Mouse (Mus musculus): ENCODE data around the gene Gpd1. TPM values are rescaled to one million over a fixed set of nuclear protein-coding genes. Genes with fewer than 3 reads are reported as not detected.

Gpd1 gene
- polyA plus RNA-seq, 1 experiment from 2014 or later: 0.10 TPM

DNA sequence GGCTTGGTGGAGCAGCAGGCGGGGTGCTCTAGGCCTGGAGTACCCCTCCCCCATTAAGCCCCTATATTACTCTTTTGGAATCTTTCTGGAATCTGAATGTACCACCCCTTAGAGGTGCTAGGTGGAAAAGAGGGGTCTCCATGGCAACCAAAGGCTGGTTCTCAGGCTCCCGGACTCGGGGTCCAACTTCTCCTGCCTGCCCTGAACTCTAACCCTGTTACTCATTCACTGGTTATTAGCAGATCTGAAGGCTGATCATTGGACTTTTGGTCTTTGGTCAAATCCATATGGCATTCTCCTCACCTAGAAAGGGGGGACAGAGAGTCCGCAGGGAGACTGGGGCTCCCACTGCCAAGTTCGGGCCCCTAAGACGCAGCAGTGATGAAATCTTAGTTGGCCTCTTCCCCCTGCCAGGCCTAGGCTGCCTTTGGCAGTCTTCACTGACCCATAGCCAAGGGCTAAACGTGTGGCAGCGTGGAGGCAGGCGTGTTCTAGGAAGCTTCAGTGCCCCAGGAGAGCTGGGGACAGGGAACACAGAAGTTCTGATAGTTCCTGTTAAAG is 1.2 kb downstream of the Gpd1 start:
- H3K36me3 ChIP-seq (replicated peaks; ENCODE audit: control insufficient read depth, insufficient read depth, low read depth, low read length): peaks cover under 1% of the 10 kb centered on the region
- 85% methylated on average over 9 of the region's 9 CpGs for WGBS
- no peak overlapping the region for H3K4me2 ChIP-seq (ENCODE audit: low read depth, low read length)
- no peaks in the 10 kb centered on the region for H3K27me3 ChIP-seq (ENCODE audit: control insufficient read depth, insufficient read depth, low read length)
- H3K27ac ChIP-seq (replicated peaks; ENCODE audit: low read depth, low read length): no peak overlapping the region
- no peaks in the 10 kb centered on the region for H3K9me3 ChIP-seq (replicated peaks; ENCODE audit: control insufficient read depth, low read length)
- no peak overlapping the region for H3K4me3 ChIP-seq (ENCODE audit: low read depth, low read length)
- H3K4me1 ChIP-seq (ENCODE audit: control insufficient read depth, insufficient read depth, low read length): no peaks in the 10 kb centered on the region
- DNase-seq (ENCODE audit: low spot score) (no peak), ATAC-seq (replicated peaks; ENCODE audit: insufficient number of reproducible peaks, low FRiP score, low TSS enrichment, low read depth) (no peak)
- no peak overlapping the region for H3K9ac ChIP-seq (replicated peaks; ENCODE audit: low read length)

DNA sequence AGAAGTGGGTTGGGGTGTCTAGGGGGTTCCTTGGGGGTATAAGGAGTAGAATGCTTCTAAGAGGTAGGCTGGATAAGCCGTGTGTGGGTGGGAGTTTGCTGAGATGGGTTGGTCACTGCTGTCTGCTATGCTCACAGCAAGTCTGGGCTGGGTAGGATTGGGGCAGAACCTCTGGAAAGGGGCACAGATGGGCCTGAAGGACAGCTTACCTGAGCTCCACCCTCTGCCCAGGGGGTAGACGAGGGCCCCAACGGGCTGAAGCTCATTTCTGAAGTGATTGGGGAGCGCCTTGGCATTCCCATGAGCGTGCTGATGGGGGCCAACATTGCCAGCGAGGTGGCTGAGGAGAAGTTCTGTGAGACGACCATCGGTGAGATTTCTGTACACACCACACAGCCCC is 2.5 kb downstream of the Gpd1 start:
- Histone ChIP-seq H3K4me1 (ENCODE audit: control insufficient read depth, insufficient read depth, low read length) (peaks cover 4% of the 10 kb centered on the region; the same call in 1 of the 2 replicates), H3K9ac (replicated peaks; ENCODE audit: low read length) (no peak overlapping the region), H3K4me3 (ENCODE audit: low read depth, low read length) (no peak overlapping the region), H3K27me3 (ENCODE audit: control insufficient read depth, insufficient read depth, low read length) (no peaks in the 10 kb centered on the region), H3K9me3 (replicated peaks; ENCODE audit: control insufficient read depth, low read length) (no peaks in the 10 kb centered on the region), H3K36me3 (replicated peaks; ENCODE audit: control insufficient read depth, insufficient read depth, low read depth, low read length) (no peaks in the 10 kb centered on the region), H3K4me2 (ENCODE audit: low read depth, low read length) (no peak overlapping the region), H3K27ac (replicated peaks; ENCODE audit: low read depth, low read length) (no peak overlapping the region)
- ATAC-seq (replicated peaks; ENCODE audit: insufficient number of reproducible peaks, low FRiP score, low TSS enrichment, low read depth): no peak
- WGBS: 79% methylated on average over 8 of the region's 8 CpGs
- no peak for DNase-seq (ENCODE audit: low spot score)

DNA sequence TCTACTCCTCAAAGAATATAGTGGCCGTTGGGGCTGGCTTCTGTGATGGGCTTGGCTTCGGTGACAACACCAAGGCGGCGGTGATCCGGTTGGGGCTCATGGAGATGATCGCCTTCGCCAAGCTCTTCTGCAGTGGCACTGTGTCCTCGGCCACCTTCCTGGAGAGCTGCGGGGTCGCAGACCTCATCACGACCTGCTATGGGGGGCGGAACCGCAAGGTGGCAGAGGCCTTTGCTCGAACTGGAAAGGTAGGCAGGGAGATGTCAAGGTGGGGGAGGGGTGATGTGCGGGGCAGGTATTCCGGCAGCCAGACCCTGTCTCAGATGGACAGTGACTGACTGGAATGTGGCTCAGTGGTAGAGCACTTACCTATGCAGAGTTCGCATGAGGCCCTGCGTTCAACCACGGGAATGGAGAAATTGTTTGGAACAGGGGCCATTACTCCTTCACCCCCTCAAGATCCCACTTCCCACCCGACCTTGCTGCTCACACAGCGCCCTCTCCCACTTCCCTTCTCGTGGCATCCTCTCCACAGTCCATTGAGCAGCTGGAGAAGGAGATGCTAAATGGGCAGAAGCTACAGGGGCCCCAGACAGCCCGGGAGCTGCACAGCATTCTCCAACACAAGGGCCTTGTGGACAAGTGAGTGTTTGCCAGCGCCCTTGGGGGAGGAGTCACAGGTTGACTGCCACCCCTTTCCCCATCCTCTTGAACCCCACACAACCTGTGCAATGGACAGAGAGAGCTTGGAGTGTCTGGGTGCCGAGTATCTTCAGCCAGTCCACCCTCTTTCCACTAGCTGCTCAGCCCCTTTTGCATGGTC is 4.8 kb downstream of the Gpd1 start:
- H3K36me3 ChIP-seq (replicated peaks; ENCODE audit: control insufficient read depth, insufficient read depth, low read depth, low read length): no peaks in the 10 kb centered on the region
- 80% methylated on average over 25 of the region's 25 CpGs for WGBS
- DNase-seq (ENCODE audit: low spot score): no peak
- ATAC-seq (replicated peaks; ENCODE audit: insufficient number of reproducible peaks, low FRiP score, low TSS enrichment, low read depth): no peak
- H3K27ac ChIP-seq (replicated peaks; ENCODE audit: low read depth, low read length): no peak overlapping the region
- no peak overlapping the region for H3K4me3 ChIP-seq (ENCODE audit: low read depth, low read length)
- no peaks in the 10 kb centered on the region for H3K9me3 ChIP-seq (replicated peaks; ENCODE audit: control insufficient read depth, low read length)
- no peaks in the 10 kb centered on the region for H3K27me3 ChIP-seq (ENCODE audit: control insufficient read depth, insufficient read depth, low read length)
- no peak overlapping the region for H3K9ac ChIP-seq (replicated peaks; ENCODE audit: low read length)
- H3K4me1 ChIP-seq (ENCODE audit: control insufficient read depth, insufficient read depth, low read length): peaks cover 6% of the 10 kb centered on the region; the same call in 1 of the 2 replicates
- no peak overlapping the region for H3K4me2 ChIP-seq (ENCODE audit: low read depth, low read length)

DNA sequence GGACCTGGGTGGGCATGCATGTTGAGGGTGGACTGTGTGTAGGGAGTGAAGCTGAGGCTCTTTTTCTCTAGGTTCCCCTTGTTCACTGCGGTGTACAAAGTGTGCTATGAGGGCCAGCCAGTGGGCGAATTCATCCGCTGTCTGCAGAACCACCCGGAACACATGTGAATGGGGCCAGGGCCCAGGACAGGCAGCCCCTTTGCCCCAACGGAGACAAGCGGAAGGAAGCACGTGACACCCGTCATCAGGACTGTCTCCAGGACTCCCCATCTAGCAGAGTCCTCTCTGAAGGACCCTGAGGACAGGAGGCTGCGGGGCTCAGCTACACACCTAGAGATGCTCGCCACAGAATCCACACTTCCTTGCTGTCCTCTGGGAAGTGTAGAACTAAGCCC is 5.8 kb downstream of the Gpd1 start:
- Histone ChIP-seq H3K27ac (replicated peaks; ENCODE audit: low read depth, low read length) (no peak overlapping the region), H3K9ac (replicated peaks; ENCODE audit: low read length) (no peak overlapping the region), H3K9me3 (replicated peaks; ENCODE audit: control insufficient read depth, low read length) (no peaks in the 10 kb centered on the region), H3K4me1 (ENCODE audit: control insufficient read depth, insufficient read depth, low read length) (peaks cover 6% of the 10 kb centered on the region; the same call in 1 of the 2 replicates), H3K4me2 (ENCODE audit: low read depth, low read length) (no peak overlapping the region), H3K4me3 (ENCODE audit: low read depth, low read length) (no peak overlapping the region), H3K27me3 (ENCODE audit: control insufficient read depth, insufficient read depth, low read length) (no peaks in the 10 kb centered on the region), H3K36me3 (replicated peaks; ENCODE audit: control insufficient read depth, insufficient read depth, low read depth, low read length) (no peaks in the 10 kb centered on the region; the same call in 1 of the 2 replicates)
- ATAC-seq (replicated peaks; ENCODE audit: insufficient number of reproducible peaks, low FRiP score, low TSS enrichment, low read depth): no peak
- no peak for DNase-seq (ENCODE audit: low spot score)
- 37% methylated on average over 10 of the region's 10 CpGs for WGBS

DNA sequence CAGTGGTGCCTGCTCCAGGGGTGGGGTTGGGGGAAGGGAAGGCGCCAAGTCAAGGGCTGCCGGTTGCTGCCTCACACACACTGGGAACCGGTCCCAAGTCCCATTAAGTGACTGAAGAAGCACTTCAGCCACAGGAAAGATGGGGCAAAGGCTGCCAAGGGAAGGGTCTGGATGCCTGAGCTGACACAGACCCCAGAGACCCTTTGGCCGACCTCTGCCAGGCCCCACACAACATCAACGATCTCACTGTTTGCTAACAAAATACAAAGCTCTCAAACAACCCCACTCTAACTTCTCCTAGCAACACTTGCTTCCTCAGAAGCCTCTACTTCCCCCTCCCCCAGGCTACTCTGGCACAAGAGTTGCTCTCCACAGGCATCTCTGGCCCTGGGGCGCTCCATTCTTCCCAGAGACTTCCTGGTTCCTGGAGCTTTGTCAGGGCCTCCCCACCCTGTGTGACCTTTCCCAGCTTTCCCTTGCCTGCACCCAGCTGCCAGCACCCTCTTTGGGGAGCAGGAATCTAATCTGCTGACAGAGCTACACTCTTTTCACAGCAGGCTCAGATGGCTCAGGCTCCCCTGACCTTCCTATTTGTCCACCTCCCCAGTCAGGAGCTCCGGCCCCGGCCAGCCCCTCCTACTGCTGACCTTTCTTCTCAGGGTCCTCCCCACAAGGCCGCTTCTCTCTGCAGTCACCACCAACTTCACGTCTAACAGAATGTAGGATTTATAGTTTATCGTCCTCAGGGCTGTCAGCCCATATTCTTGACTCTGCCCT is 6.4 kb downstream of the Gpd1 start:
- Histone ChIP-seq H3K4me3 (ENCODE audit: low read depth, low read length) (no peak overlapping the region), H3K4me1 (ENCODE audit: control insufficient read depth, insufficient read depth, low read length) (peaks cover 6% of the 10 kb centered on the region; the same call in 1 of the 2 replicates), H3K27me3 (ENCODE audit: control insufficient read depth, insufficient read depth, low read length) (no peaks in the 10 kb centered on the region), H3K9ac (replicated peaks; ENCODE audit: low read length) (peak overlapping the region; percentile 7; the same call in 1 of the 2 replicates), H3K4me2 (ENCODE audit: low read depth, low read length) (no peak overlapping the region; the same call in 1 of the 2 replicates), H3K9me3 (replicated peaks; ENCODE audit: control insufficient read depth, low read length) (no peaks in the 10 kb centered on the region), H3K36me3 (replicated peaks; ENCODE audit: control insufficient read depth, insufficient read depth, low read depth, low read length) (no peaks in the 10 kb centered on the region; the same call in 1 of the 2 replicates), H3K27ac (replicated peaks; ENCODE audit: low read depth, low read length) (0 out of 2 replicates have a peak overlapping the region, but pooled peaks have one; percentile 52)
- no peak for DNase-seq (ENCODE audit: low spot score)
- no peak for ATAC-seq (replicated peaks; ENCODE audit: insufficient number of reproducible peaks, low FRiP score, low TSS enrichment, low read depth)
- 11% methylated on average over 11 of the region's 11 CpGs for WGBS

DNA sequence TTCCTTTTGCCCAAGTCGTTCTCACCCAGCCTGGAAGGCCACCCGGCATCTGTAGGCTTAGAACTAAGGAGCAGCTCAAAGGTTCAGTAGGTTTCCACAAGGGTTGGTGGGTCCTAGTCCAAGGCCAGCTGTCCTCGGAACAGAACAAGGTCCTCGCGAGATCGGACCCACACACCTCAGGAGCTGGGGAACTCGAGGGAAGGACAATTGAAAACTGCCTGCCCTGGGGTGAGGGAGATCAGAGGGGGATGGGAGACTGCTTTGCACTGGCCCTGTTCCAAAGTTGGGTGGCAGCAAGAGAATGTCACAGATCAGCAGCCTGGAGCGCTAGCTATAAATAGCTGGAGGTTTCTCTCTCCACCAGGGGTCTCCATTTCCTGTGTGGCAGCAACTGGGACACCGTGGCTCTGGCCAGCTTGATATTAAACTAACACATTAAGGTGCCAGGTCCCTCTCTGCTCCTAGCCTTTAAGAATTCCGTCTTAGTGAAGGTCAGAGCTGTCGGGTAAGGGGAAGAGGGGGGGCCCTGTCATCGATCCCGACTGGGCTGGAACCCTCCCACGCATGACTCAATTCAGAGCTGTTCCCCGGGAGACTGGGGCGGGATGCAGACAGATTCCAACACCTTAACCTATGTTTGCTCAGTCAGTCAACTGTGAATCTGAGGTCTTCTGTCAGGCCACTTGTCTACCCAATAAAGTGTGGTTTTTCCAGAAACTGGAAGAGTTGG is 7.1 kb downstream of the Gpd1 start:
- peak; percentile 15; the same call in 1 of the 2 replicates for ATAC-seq (replicated peaks; ENCODE audit: insufficient number of reproducible peaks, low FRiP score, low TSS enrichment, low read depth)
- DNase-seq (ENCODE audit: low spot score): peak; percentile 83
- 10% methylated on average over 16 of the region's 16 CpGs for WGBS
- H3K9me3 ChIP-seq (replicated peaks; ENCODE audit: control insufficient read depth, low read length): no peaks in the 10 kb centered on the region
- H3K27me3 ChIP-seq (ENCODE audit: control insufficient read depth, insufficient read depth, low read length): no peaks in the 10 kb centered on the region
- H3K27ac ChIP-seq (replicated peaks; ENCODE audit: low read depth, low read length): no peak overlapping the region; the same call in 1 of the 2 replicates
- peaks cover 6% of the 10 kb centered on the region; the same call in 1 of the 2 replicates for H3K4me1 ChIP-seq (ENCODE audit: control insufficient read depth, insufficient read depth, low read length)
- H3K4me3 ChIP-seq (ENCODE audit: low read depth, low read length): peak overlapping the region; percentile 3; the same call in 1 of the 2 replicates
- H3K36me3 ChIP-seq (replicated peaks; ENCODE audit: control insufficient read depth, insufficient read depth, low read depth, low read length): no peaks in the 10 kb centered on the region; the same call in 1 of the 2 replicates
- H3K9ac ChIP-seq (replicated peaks; ENCODE audit: low read length): peak overlapping the region; percentile 27; the same call in 1 of the 2 replicates
- H3K4me2 ChIP-seq (ENCODE audit: low read depth, low read length): peak overlapping the region; percentile 45

DNA sequence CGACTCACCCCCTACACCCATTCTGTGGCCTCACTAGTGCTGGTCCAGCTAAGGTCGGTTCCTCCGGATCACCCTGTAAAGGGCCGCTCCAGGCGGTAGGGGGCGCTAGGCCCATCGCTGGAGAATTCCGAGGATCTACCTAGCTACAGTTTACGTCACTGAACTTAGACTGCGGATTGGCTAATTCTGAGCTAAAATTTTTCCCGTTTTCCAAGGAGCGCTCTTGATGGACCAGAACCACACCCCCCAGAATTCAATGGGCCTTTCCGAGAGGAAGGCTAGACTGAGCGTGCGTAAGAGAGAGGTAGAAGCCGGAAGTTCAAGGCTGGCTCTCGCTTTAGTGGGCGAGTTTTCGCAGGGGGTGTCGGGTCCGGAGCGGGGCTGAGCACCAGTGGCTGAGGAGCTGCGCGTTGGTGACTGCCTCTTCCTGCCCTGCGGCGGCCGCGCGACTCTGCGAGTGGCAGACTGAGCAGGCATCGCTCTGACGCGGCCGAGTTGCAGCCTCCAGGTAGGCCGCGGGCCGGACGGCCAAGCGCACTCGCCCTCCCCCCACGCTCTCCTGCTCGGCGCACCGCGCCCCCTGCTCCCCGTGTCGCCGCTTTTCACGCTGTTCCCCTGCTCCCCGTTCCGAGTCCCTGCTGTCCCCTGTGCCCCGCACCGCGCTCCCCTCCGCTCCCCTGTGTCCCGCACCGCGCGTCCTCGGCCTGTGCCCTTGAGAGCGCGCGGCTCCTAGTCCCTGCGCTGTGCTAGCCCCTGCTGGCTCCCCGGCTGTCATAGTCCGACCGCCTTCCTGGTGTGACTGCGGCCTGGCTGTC is 8.2 kb downstream of the Gpd1 start, which contains the start of gene Cox14:
Gene Cox14 (plus strand): TSS at position 278 of the 815 bp plus-strand sequence.
- DNase-seq (ENCODE audit: low spot score): peak; percentile 99
- Histone ChIP-seq H3K36me3 (replicated peaks; ENCODE audit: control insufficient read depth, insufficient read depth, low read depth, low read length) (no peaks in the 10 kb centered on the region; the same call in 1 of the 2 replicates), H3K27ac (replicated peaks; ENCODE audit: low read depth, low read length) (peak within 1 kb of the TSS; percentile 78)

More for the DNA sequence above, 8.2 kb downstream of the Gpd1 start, which contains the start of gene Cox14:
- peak within 1 kb of the TSS; percentile 77 for H3K4me2 ChIP-seq (ENCODE audit: low read depth, low read length)
- H3K4me1 ChIP-seq (ENCODE audit: control insufficient read depth, insufficient read depth, low read length): peaks cover 6% of the 10 kb centered on the region; the same call in 1 of the 2 replicates
- H3K4me3 ChIP-seq (ENCODE audit: low read depth, low read length): peak within 1 kb of the TSS; percentile 97
- peak within 1 kb of the TSS; percentile 89 for H3K9ac ChIP-seq (replicated peaks; ENCODE audit: low read length)
- H3K27me3 ChIP-seq (ENCODE audit: control insufficient read depth, insufficient read depth, low read length): no peaks in the 10 kb centered on the region
- H3K9me3 ChIP-seq (replicated peaks; ENCODE audit: control insufficient read depth, low read length): no peaks in the 10 kb centered on the region
- peak; percentile 93 for ATAC-seq (replicated peaks; ENCODE audit: insufficient number of reproducible peaks, low FRiP score, low TSS enrichment, low read depth)
- WGBS: under 1% methylated on average over 56 of the region's 68 CpGs

All from embryonic facial prominence, embryonic 11.5 days (tissue).